19 mouse cellular contexts compared by ENCODE assay signal in the genomic region with DNA sequence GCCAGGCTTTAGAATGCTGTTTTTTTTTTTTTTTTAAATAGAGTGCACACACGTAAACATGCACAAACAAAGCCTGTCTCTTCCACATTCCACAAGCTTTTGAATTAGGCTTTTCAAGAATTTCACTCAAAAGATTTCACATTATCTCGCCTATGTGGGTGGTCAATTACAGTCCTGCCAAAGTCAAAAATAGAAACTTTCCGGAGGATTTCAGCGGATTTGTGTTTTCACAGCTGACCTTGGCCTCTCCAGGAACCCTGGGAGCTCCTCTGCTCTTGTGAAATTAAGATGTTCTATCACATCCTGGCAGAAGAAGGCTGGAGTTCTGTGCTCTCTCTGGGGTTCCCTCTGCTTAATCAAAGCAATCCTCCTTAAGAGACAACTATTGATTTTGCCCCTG.
A peak's percentile ranks its signal among the peaks of the same experiment; 100 is the strongest.
DNase-seq lines count a peak whose midpoint lies in the region; ATAC-seq and TF ChIP-seq lines count a peak whose summit lies in the region.
"Had no signal": no experiment of that assay in that cellular context is flagged by ENCODE, and none has a peak within 500 bp of the region (broad histone marks: within the 10 kb centered on the region; RNA-seq: fewer than 3 reads in every experiment).

No protein-coding gene starts in this region.

- no peaks in the 10 kb centered on the region for H3K4me1 ChIP-seq in hindbrain, embryonic 14.5 days (replicated peaks; ENCODE audit: control insufficient read depth, insufficient read depth, low read length)
- peaks cover 22% of the 10 kb centered on the region for H3K4me1 ChIP-seq in hindbrain, embryonic 10.5 days (replicated peaks)
- H3K4me1 ChIP-seq in lung, postnatal 0 days (ENCODE audit: insufficient read depth, low read depth, low read length): peaks cover 4% of the 10 kb centered on the region; the same call in 1 of the 2 replicates
- H3K4me1 ChIP-seq: embryonic facial prominence, embryonic 12.5 days; heart, embryonic 15.5 days; liver, embryonic 13.5 days; neural tube, embryonic 12.5 days had no signal

- DNase-seq in hindbrain, embryonic 14.5 days (ENCODE audit: low spot score): peak; percentile 44
- DNase-seq in hindbrain, embryonic 10.5 days (ENCODE audit: low spot score): no peak
- peak; percentile 57 for DNase-seq in lung, postnatal 0 days (ENCODE audit: low spot score)
- no peak for DNase-seq in lung, postnatal 25 days (ENCODE audit: low spot score)
- DNase-seq in Muller cell, postnatal 12 days (ENCODE audit: inconsistent ontology term): peak; percentile 75
- peak; percentile 51 for DNase-seq in brain, embryonic 14.5 days (ENCODE audit: low read depth)
- DNase-seq in left cerebral cortex, adult 8-10 months (ENCODE audit: low spot score in 2 of 2): no peak
- DNase-seq in gastrocnemius, postnatal 4 days (ENCODE audit: low spot score in 2 of 2): no peak
- DNase-seq: cerebellum, adult 9-10 months; heart, adult 11 months; kidney, postnatal 4 days; liver, embryonic 13.5 days; thymus, postnatal 36 days had no signal

- H3K4me3 ChIP-seq in hindbrain, embryonic 14.5 days (replicated peaks; ENCODE audit: low read length): no peak overlapping the region
- no peak overlapping the region for H3K4me3 ChIP-seq in hindbrain, embryonic 10.5 days
- H3K4me3 ChIP-seq in lung, postnatal 0 days (ENCODE audit: low read depth, low read length): no peak overlapping the region
- H3K4me3 ChIP-seq: embryonic facial prominence, embryonic 12.5 days; forebrain, embryonic 10.5 days; heart, embryonic 15.5 days; limb, embryonic 10.5 days; liver, embryonic 13.5 days; neural tube, embryonic 12.5 days had no signal

- TF ChIP-seq POLR2A in brain, embryonic 14.5 days (IDR thresholded peaks at IDR 0.05; ENCODE audit: borderline replicate concordance, extremely low read depth, insufficient read depth, insufficient read length, poor library complexity, severe bottlenecking): no peak

- no peak for ATAC-seq in hindbrain, embryonic 14.5 days (ENCODE audit: low FRiP score)
- ATAC-seq in lung, postnatal 0 days: no peak

- no peaks in the 10 kb centered on the region for H3K9me3 ChIP-seq in hindbrain, embryonic 14.5 days (ENCODE audit: control insufficient read depth, low read length)
- H3K9me3 ChIP-seq in hindbrain, embryonic 10.5 days: no peaks in the 10 kb centered on the region
- no peaks in the 10 kb centered on the region for H3K9me3 ChIP-seq in lung, postnatal 0 days (ENCODE audit: low read length)
- H3K9me3 ChIP-seq: embryonic facial prominence, embryonic 12.5 days; forebrain, embryonic 10.5 days; heart, embryonic 15.5 days; limb, embryonic 10.5 days; liver, embryonic 13.5 days; neural tube, embryonic 12.5 days had no signal

- no peaks in the 10 kb centered on the region for H3K27me3 ChIP-seq in hindbrain, embryonic 14.5 days (ENCODE audit: control insufficient read depth, insufficient read depth, low read length)
- no peaks in the 10 kb centered on the region for H3K27me3 ChIP-seq in hindbrain, embryonic 10.5 days (ENCODE audit: insufficient read depth, poor library complexity, severe bottlenecking)
- no peaks in the 10 kb centered on the region for H3K27me3 ChIP-seq in lung, postnatal 0 days (replicated peaks; ENCODE audit: insufficient read depth, low read length)
- H3K27me3 ChIP-seq: embryonic facial prominence, embryonic 12.5 days; heart, embryonic 15.5 days; liver, embryonic 13.5 days; neural tube, embryonic 12.5 days had no signal

- TF ChIP-seq CTCF in lung, postnatal 0 days (IDR thresholded peaks at IDR 0.05): no peak
- TF ChIP-seq CTCF in brain, embryonic 14.5 days (IDR thresholded peaks at IDR 0.05; ENCODE audit: borderline replicate concordance, extremely low read depth, insufficient read depth, insufficient read length): no peak

- H3K9ac ChIP-seq in hindbrain, embryonic 14.5 days: no peak overlapping the region
- no peak overlapping the region for H3K9ac ChIP-seq in lung, postnatal 0 days (replicated peaks; ENCODE audit: low read depth)
- H3K9ac ChIP-seq: embryonic facial prominence, embryonic 12.5 days; heart, embryonic 15.5 days; liver, embryonic 13.5 days; neural tube, embryonic 12.5 days had no signal

- H3K36me3 ChIP-seq in hindbrain, embryonic 14.5 days (replicated peaks; ENCODE audit: control insufficient read depth, insufficient read depth): no peaks in the 10 kb centered on the region
- no peaks in the 10 kb centered on the region for H3K36me3 ChIP-seq in hindbrain, embryonic 10.5 days
- H3K36me3 ChIP-seq in lung, postnatal 0 days (ENCODE audit: insufficient read depth, low read length): no peaks in the 10 kb centered on the region
- H3K36me3 ChIP-seq: embryonic facial prominence, embryonic 12.5 days; forebrain, embryonic 10.5 days; heart, embryonic 15.5 days; limb, embryonic 10.5 days; liver, embryonic 13.5 days; neural tube, embryonic 12.5 days had no signal

- 12% methylated on average over 4 of the region's 4 CpGs for WGBS in hindbrain, embryonic 14.5 days
- WGBS in hindbrain, embryonic 10.5 days: 15% methylated on average over 4 of the region's 4 CpGs
- WGBS in lung, postnatal 0 days: 2% methylated on average over 4 of the region's 4 CpGs

- H3K4me2 ChIP-seq in hindbrain, embryonic 14.5 days (replicated peaks): no peak overlapping the region
- H3K4me2 ChIP-seq in lung, postnatal 0 days (replicated peaks; ENCODE audit: low read depth, low read length): no peak overlapping the region
- H3K4me2 ChIP-seq: embryonic facial prominence, embryonic 12.5 days; heart, embryonic 15.5 days; liver, embryonic 13.5 days; midbrain, embryonic 11.5 days; neural tube, embryonic 12.5 days had no signal

- no peak for TF ChIP-seq EP300 in lung, postnatal 0 days (IDR thresholded peaks at IDR 0.05)

- no peak overlapping the region for H3K27ac ChIP-seq in hindbrain, embryonic 14.5 days
- H3K27ac ChIP-seq in hindbrain, embryonic 10.5 days: no peak overlapping the region
- H3K27ac ChIP-seq in lung, postnatal 0 days (ENCODE audit: low read length): no peak overlapping the region
- H3K27ac ChIP-seq: embryonic facial prominence, embryonic 12.5 days; forebrain, embryonic 10.5 days; heart, embryonic 15.5 days; limb, embryonic 10.5 days; liver, embryonic 13.5 days; neural tube, embryonic 12.5 days had no signal

Comparison
In these comparisons a context has a peak if more than half of its experiments do, and no peak if none do; other contexts are left out.
1. DNase-seq: peak in hindbrain, embryonic 14.5 days (single experiment), lung, postnatal 0 days (single experiment), Muller cell, postnatal 12 days (single experiment) and brain, embryonic 14.5 days (single experiment); none in hindbrain, embryonic 10.5 days (single experiment), lung, postnatal 25 days (single experiment), left cerebral cortex, adult 8-10 months (0 of 2) and gastrocnemius, postnatal 4 days (0 of 2).